ENCODE assay signal across 12 mouse cellular contexts in the genomic region with DNA sequence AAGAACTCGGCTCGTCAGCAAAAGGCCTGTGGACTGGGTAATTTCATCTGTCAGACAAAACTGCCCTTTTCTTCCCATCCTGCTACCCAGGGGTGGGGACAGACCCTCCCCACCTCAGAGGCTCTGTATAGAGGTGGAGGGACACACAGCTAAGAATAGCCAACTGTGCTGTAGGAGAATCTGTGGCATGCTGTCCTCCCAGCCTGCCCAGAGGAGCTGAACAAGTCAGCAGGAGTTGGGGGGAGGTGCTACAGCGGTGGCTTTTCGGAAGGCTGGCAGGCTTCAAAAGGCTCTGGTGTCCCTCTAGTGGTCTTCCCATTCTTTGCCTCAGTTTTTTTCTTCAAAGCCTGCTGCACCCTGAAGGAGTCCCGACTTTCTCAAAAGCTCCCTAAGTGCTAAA. TPM values are rescaled to one million over a fixed set of nuclear protein-coding genes. Genes with fewer than 3 reads are reported as not detected.
DNase-seq lines count a peak whose midpoint lies in the region; ATAC-seq lines count a peak whose summit lies in the region.
"Had no signal": no experiment of that assay in that cellular context is flagged by ENCODE, and none has a peak within 500 bp of the region (broad histone marks: within the 10 kb centered on the region; RNA-seq: fewer than 3 reads in every experiment).

No protein-coding gene starts in this region.

- peaks cover 2% of the 10 kb centered on the region; the same call in 1 of the 2 replicates for H3K4me1 ChIP-seq in embryonic facial prominence, embryonic 11.5 days (ENCODE audit: control insufficient read depth, insufficient read depth, low read length)
- H3K4me1 ChIP-seq in embryonic facial prominence, embryonic 10.5 days: peaks cover 12% of the 10 kb centered on the region
- H3K4me1 ChIP-seq in midbrain, embryonic 16.5 days (ENCODE audit: control insufficient read depth, insufficient read depth, low read length): peaks cover 15% of the 10 kb centered on the region

- DNase-seq in embryonic facial prominence, embryonic 11.5 days (ENCODE audit: low spot score): peak; percentile 38
- DNase-seq in embryonic facial prominence, embryonic 10.5 days (ENCODE audit: low spot score): no peak
- peak; percentile 51 to 84 for DNase-seq in left cerebral cortex, postnatal 14 days (ENCODE audit: low spot score in 2 of 2)
- DNase-seq in left cerebral cortex, adult 8-10 months (ENCODE audit: low spot score in 2 of 2): no peak
- DNase-seq in embryo, embryonic 10.5 days (ENCODE audit: low spot score): peak; percentile 49
- DNase-seq in yolk sac, embryonic 10.5 days (ENCODE audit: low spot score): no peak

- H3K36me3 ChIP-seq in embryonic facial prominence, embryonic 11.5 days (replicated peaks; ENCODE audit: control insufficient read depth, insufficient read depth, low read depth, low read length): peaks cover 19% of the 10 kb centered on the region
- H3K36me3 ChIP-seq in embryonic facial prominence, embryonic 10.5 days (replicated peaks): peaks cover 74% of the 10 kb centered on the region
- H3K36me3 ChIP-seq in midbrain, embryonic 16.5 days (ENCODE audit: control insufficient read depth, insufficient read depth, low read length): peaks cover 9% of the 10 kb centered on the region

- no peak for ATAC-seq in embryonic facial prominence, embryonic 11.5 days (replicated peaks; ENCODE audit: insufficient number of reproducible peaks, low FRiP score, low TSS enrichment, low read depth)
- 0 out of 2 replicates have a peak, but pooled peaks have one; percentile 9 for ATAC-seq in midbrain, embryonic 16.5 days
- no peak for ATAC-seq in erythroid progenitor cell, adult 5-6 weeks (replicated peaks; ENCODE audit: low FRiP score, poor library complexity, severe bottlenecking)

- no peak overlapping the region for H3K4me3 ChIP-seq in embryonic facial prominence, embryonic 11.5 days (ENCODE audit: low read depth, low read length)
- H3K4me3 ChIP-seq in embryonic facial prominence, embryonic 10.5 days: no peak overlapping the region
- H3K4me3 ChIP-seq in midbrain, embryonic 16.5 days (ENCODE audit: low read depth, low read length): no peak overlapping the region
- H3K4me3 ChIP-seq: embryonic facial prominence, embryonic 12.5 days had no signal

- WGBS in embryonic facial prominence, embryonic 11.5 days: 53% methylated on average over 5 of the region's 5 CpGs
- WGBS in embryonic facial prominence, embryonic 10.5 days: 58% methylated on average over 5 of the region's 5 CpGs
- WGBS in midbrain, embryonic 16.5 days: 31% methylated on average over 5 of the region's 5 CpGs

- H3K27ac ChIP-seq in embryonic facial prominence, embryonic 11.5 days (replicated peaks; ENCODE audit: low read depth, low read length): no peak overlapping the region
- H3K27ac ChIP-seq in embryonic facial prominence, embryonic 10.5 days (replicated peaks): no peak overlapping the region
- H3K27ac ChIP-seq in midbrain, embryonic 16.5 days (ENCODE audit: low read length): no peak overlapping the region
- H3K27ac ChIP-seq: embryonic facial prominence, embryonic 12.5 days; macrophage had no signal

- H3K9ac ChIP-seq in embryonic facial prominence, embryonic 11.5 days (replicated peaks; ENCODE audit: low read length): no peak overlapping the region
- H3K9ac ChIP-seq in midbrain, embryonic 16.5 days (ENCODE audit: low read depth, low read length): peak overlapping the region; percentile 40; the same call in 1 of the 2 replicates
- H3K9ac ChIP-seq: embryonic facial prominence, embryonic 12.5 days had no signal

- H3K4me2 ChIP-seq in embryonic facial prominence, embryonic 11.5 days (ENCODE audit: low read depth, low read length): no peak overlapping the region
- no peak overlapping the region for H3K4me2 ChIP-seq in midbrain, embryonic 16.5 days (ENCODE audit: low read length)
- H3K4me2 ChIP-seq: embryonic facial prominence, embryonic 12.5 days had no signal

- H3K9me3 ChIP-seq in embryonic facial prominence, embryonic 11.5 days (replicated peaks; ENCODE audit: control insufficient read depth, low read length): no peaks in the 10 kb centered on the region
- no peaks in the 10 kb centered on the region for H3K9me3 ChIP-seq in embryonic facial prominence, embryonic 10.5 days
- H3K9me3 ChIP-seq in midbrain, embryonic 16.5 days (replicated peaks; ENCODE audit: control insufficient read depth, low read length, poor library complexity, severe bottlenecking): no peaks in the 10 kb centered on the region
- H3K9me3 ChIP-seq: embryonic facial prominence, embryonic 12.5 days had no signal

- no peaks in the 10 kb centered on the region for H3K27me3 ChIP-seq in embryonic facial prominence, embryonic 11.5 days (ENCODE audit: control insufficient read depth, insufficient read depth, low read length)
- no peaks in the 10 kb centered on the region for H3K27me3 ChIP-seq in embryonic facial prominence, embryonic 10.5 days (replicated peaks; ENCODE audit: low read depth, poor library complexity, severe bottlenecking)
- H3K27me3 ChIP-seq in midbrain, embryonic 16.5 days (ENCODE audit: control insufficient read depth, insufficient read depth, low read depth, low read length): no peaks in the 10 kb centered on the region
- H3K27me3 ChIP-seq: embryonic facial prominence, embryonic 12.5 days had no signal

- intact Hi-C loops in left cerebral cortex, postnatal 14 days (cut with DNase I): loop anchor here (5.0 kb wide), 1 partner anchor 247 kb away; no protein-coding TSS in a partner anchor

RNA-seq across cellular contexts. Expression of gene Yjefn3, which starts 13.2 kb away (rescaled TPM):
- polyA plus RNA-seq in embryonic facial prominence, embryonic 11.5 days (2014; fragmentation: Nextera tagmentation; extraction: Ambion mirVana): 3.6 TPM in 2 replicates
- 4.2 and 4.3 TPM in 2 replicates for polyA plus RNA-seq in embryonic facial prominence, embryonic 10.5 days (2016; fragmentation: Nextera tagmentation; extraction: Ambion mirVana)
- total RNA-seq in left cerebral cortex, postnatal 14 days (2021): 10 to 100 TPM; 23.4 to 29.8 TPM
- total RNA-seq in left cerebral cortex, adult 8-10 months (2022): 10 to 100 TPM; 20.2 to 30.4 (median 21.7) TPM
- 12.0 and 12.3 TPM in 2 replicates for polyA plus RNA-seq in midbrain, embryonic 16.5 days (2015; fragmentation: Nextera tagmentation; extraction: Ambion mirVana)
- not detected in 2 replicates for total RNA-seq in erythroid progenitor cell, adult 5-6 weeks (2015; ENCODE audit: low replicate concordance)
- not detected in 2 replicates for total RNA-seq in erythroid progenitor cell, adult 5-6 weeks (2017; ENCODE audit: low replicate concordance)
- total RNA-seq: granulocyte monocyte progenitor cell, adult 5-6 weeks had no signal
- polyA plus RNA-seq: macrophage had no signal

RNA-seq across cellular contexts. Expression of gene Ndufa13, which starts 13.4 kb away (rescaled TPM):
- 158 and 165 TPM in 2 replicates for polyA plus RNA-seq in embryonic facial prominence, embryonic 11.5 days (2014; fragmentation: Nextera tagmentation; extraction: Ambion mirVana)
- 159 and 164 TPM in 2 replicates for polyA plus RNA-seq in embryonic facial prominence, embryonic 10.5 days (2016; fragmentation: Nextera tagmentation; extraction: Ambion mirVana)
- 100 to 1,000 TPM; 126 to 135 TPM for total RNA-seq in left cerebral cortex, postnatal 14 days (2021)
- total RNA-seq in left cerebral cortex, adult 8-10 months (2022): 100 to 1,000 TPM; 102 to 149 (median 131) TPM
- polyA plus RNA-seq in midbrain, embryonic 16.5 days (2015; fragmentation: Nextera tagmentation; extraction: Ambion mirVana): 172 TPM in 2 replicates
- 20.5 and 29.6 TPM in 2 replicates for total RNA-seq in erythroid progenitor cell, adult 5-6 weeks (2015; ENCODE audit: low replicate concordance)
- 29.0 and 40.8 TPM in 2 replicates for total RNA-seq in erythroid progenitor cell, adult 5-6 weeks (2017; ENCODE audit: low replicate concordance)

RNA-seq across cellular contexts. Expression of gene Tssk6, which starts 13.8 kb away (rescaled TPM):
- polyA plus RNA-seq in embryonic facial prominence, embryonic 11.5 days (2014; fragmentation: Nextera tagmentation; extraction: Ambion mirVana): 3.2 and 3.7 TPM in 2 replicates
- polyA plus RNA-seq in embryonic facial prominence, embryonic 10.5 days (2016; fragmentation: Nextera tagmentation; extraction: Ambion mirVana): 4.4 and 4.8 TPM in 2 replicates
- under 1 TPM in 1 of 2 experiments, not detected in 1; 0.34 TPM for total RNA-seq in left cerebral cortex, postnatal 14 days (2021)
- under 1 TPM in 1 of 4 experiments, not detected in 3; 0.28 TPM for total RNA-seq in left cerebral cortex, adult 8-10 months (2022)
- polyA plus RNA-seq in midbrain, embryonic 16.5 days (2015; fragmentation: Nextera tagmentation; extraction: Ambion mirVana): 3.0 and 3.5 TPM in 2 replicates
- not detected in 2 replicates for total RNA-seq in erythroid progenitor cell, adult 5-6 weeks (2015; ENCODE audit: low replicate concordance)
- not detected in 2 replicates for total RNA-seq in erythroid progenitor cell, adult 5-6 weeks (2017; ENCODE audit: low replicate concordance)
- total RNA-seq: left cerebral cortex, adult 18-20 months had no signal

RNA-seq across cellular contexts. Expression of gene Cilp2, which starts 28.3 kb away (rescaled TPM):
- polyA plus RNA-seq in embryonic facial prominence, embryonic 11.5 days (2014; fragmentation: Nextera tagmentation; extraction: Ambion mirVana): 0.32 and 0.66 TPM in 2 replicates
- 0.39 and 0.54 TPM in 2 replicates for polyA plus RNA-seq in embryonic facial prominence, embryonic 10.5 days (2016; fragmentation: Nextera tagmentation; extraction: Ambion mirVana)
- total RNA-seq in left cerebral cortex, postnatal 14 days (2021): 1 to 10 TPM; 1.9 to 2.2 TPM
- total RNA-seq in left cerebral cortex, adult 8-10 months (2022): under 1 TPM; 0.54 to 0.79 (median 0.65) TPM
- polyA plus RNA-seq in midbrain, embryonic 16.5 days (2015; fragmentation: Nextera tagmentation; extraction: Ambion mirVana): 6.3 and 6.6 TPM in 2 replicates
- not detected in 2 replicates for total RNA-seq in erythroid progenitor cell, adult 5-6 weeks (2015; ENCODE audit: low replicate concordance)
- not detected in 2 replicates for total RNA-seq in erythroid progenitor cell, adult 5-6 weeks (2017; ENCODE audit: low replicate concordance)
- total RNA-seq: granulocyte monocyte progenitor cell, adult 5-6 weeks had no signal
- polyA plus RNA-seq: macrophage had no signal

Comparison
In these comparisons a context has a peak if more than half of its experiments do, and no peak if none do; other contexts are left out.
1. DNase-seq: peak in embryonic facial prominence, embryonic 11.5 days (single experiment), left cerebral cortex, postnatal 14 days (2 of 2) and embryo, embryonic 10.5 days (single experiment); none in embryonic facial prominence, embryonic 10.5 days (single experiment), left cerebral cortex, adult 8-10 months (0 of 2) and yolk sac, embryonic 10.5 days (single experiment).
2. RNA of gene Yjefn3, which starts 13.2 kb away (total RNA-seq): 23.4 to 29.8 TPM in left cerebral cortex, postnatal 14 days and 20.2 to 30.4 TPM in left cerebral cortex, adult 8-10 months; not detected in erythroid progenitor cell, adult 5-6 weeks; every median in the first group is over 10 times any median in the second.